Mouse (Mus musculus) brain, embryonic 14.5 days (tissue): ENCODE results near the gene Xylt1.

ENCODE experiments used
- CTCF ChIP-seq: fragments of 200-500 bp; IDR thresholded peaks from 2 replicates; pipeline ENCODE4 v1.5.1; 2012; ENCODE audit warnings: inconsistent platforms, mild to moderate bottlenecking, moderate library complexity, borderline replicate concordance; ENCODE audit not compliant: insufficient read depth, insufficient read length; ENCODE audit errors: extremely low read depth
- POLR2A ChIP-seq: fragments of 200-500 bp; IDR thresholded peaks from 2 replicates; pipeline ENCODE4 v1.6.1; 2012; ENCODE audit warnings: mild to moderate bottlenecking, inconsistent platforms, borderline replicate concordance; ENCODE audit not compliant: poor library complexity, insufficient read depth, insufficient read length, severe bottlenecking; ENCODE audit errors: extremely low read depth

DNA sequence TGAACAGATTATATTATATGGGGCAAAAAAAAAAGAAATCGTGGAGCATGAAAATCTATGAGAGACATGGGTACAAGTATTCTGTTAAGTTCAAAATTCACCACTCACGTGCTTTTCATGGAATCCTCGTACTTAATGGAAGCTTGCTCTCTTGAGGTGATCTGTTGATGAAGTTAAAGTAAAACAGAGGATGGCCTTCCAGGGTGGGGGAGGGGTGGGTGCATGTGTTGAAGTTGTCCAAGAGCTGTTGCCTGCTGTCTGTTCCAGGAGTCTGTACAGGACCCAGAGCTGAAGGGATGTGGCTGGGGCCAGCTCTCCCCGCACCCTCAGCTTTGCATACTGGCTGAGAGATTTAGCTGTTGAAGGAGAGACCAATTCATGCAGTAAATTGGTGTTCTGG is 45.6 kb downstream of the Xylt1 start:
- TF ChIP-seq POLR2A = no peak
- no peak for TF ChIP-seq CTCF
